Mouse (Mus musculus) B cell, adult (primary cell): ENCODE measurements around the gene Olfr497. TPM values are rescaled to one million over a fixed set of nuclear protein-coding genes. Genes with fewer than 3 reads are reported as not detected.

Experiments used
- total RNA-seq: library from RNA; stranded (reverse); gene quantifications from 4 replicates; pipeline ENCODE4 v1.2.4, GENCODE M21; 2023; ENCODE audit not compliant: inconsistent age

Olfr497 gene
- not detected in 4 replicates for total RNA-seq

DNA sequence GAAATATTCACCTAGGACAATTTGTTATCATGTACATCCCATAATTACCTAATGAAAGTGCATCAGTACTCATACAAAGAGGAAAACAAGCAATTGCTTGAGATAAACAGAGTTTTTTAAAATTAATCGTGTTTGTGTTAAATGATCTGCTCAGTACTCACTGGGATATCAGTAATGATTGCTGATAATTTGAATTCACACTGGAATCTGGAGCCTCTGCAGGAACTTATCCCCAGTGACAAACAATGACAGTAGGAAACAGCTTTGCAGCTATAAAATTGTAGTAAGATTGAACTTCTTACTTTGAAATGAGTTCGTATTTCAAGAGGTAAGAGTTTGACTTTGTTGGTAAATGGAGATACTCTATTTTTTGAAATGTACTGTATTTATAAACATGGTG is at the start of gene Olfr497:
Olfr497 (plus strand) TSS at position 301 of the 400 bp plus-strand sequence.

DNA sequence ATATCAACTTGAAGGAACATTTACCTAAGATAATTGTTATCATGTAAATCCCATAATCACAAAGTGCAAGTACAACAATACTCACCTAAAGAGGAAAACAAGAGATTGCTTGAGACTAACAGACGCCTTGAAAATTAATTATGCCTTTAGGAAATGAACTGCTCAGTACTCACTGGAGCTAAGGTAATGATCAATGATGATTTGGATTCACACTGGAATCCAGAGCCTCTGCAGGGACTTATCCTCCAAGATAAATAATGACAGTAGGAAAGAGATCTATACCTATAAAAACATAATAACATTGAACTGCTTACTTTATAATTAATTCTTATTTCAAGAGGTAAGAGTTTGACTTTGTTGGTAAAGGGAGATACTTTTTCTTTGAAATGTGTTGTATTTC is 27.4 kb upstream of the Olfr497 start, which contains the start of gene Olfr495:
Olfr495 (plus strand) TSS at position 301 of the 400 bp plus-strand sequence.

DNA sequence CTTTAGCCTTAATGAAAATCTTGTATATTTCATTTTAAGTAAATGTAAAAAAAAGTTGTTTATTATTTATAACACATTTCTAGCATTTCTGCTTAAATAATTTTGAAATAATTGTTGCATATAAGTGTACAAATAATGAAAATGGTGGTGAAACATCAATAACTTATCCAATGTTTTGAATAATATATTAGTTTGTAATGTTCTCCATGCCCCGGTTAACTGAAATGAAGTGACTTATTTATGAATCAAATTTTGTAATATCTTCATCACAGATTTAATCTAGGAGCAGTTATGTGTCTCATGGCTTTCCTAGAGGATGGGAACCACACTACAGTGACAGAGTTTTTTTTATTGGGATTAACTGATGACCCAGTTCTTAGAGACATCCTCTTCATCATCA is 44.8 kb downstream of the Olfr497 start, which contains the start of gene Olfr498:
Olfr498 (plus strand) TSS at position 301 of the 400 bp plus-strand sequence.

Other genes with a start within 250 kb of the Olfr497 start
- not detected in 4 replicates for gene Olfr486, start 247.7 kb upstream of the Olfr497 start, total RNA-seq
- gene Olfr487, start 205.8 kb upstream of the Olfr497 start, total RNA-seq, result not detected in 4 replicates
- gene Olfr488, start 162.1 kb upstream of the Olfr497 start, total RNA-seq, result not detected in 4 replicates
- not detected in 4 replicates for gene Olfr490, start 131.5 kb upstream of the Olfr497 start, total RNA-seq
- not detected in 4 replicates for gene Olfr491, start 107.0 kb upstream of the Olfr497 start, total RNA-seq
- gene Olfr492, start 96.7 kb upstream of the Olfr497 start, total RNA-seq, result not detected in 4 replicates
- not detected in 4 replicates for gene Olfr493, start 73.4 kb upstream of the Olfr497 start, total RNA-seq
- gene Olfr494, start 55.1 kb upstream of the Olfr497 start, total RNA-seq, result not detected in 4 replicates
- not detected in 4 replicates for gene Olfr495, start 27.3 kb upstream of the Olfr497 start, total RNA-seq
- not detected in 4 replicates for gene Olfr498, start 44.9 kb downstream of the Olfr497 start, total RNA-seq
- gene Olfr502, start 104.6 kb downstream of the Olfr497 start, total RNA-seq, result not detected in 4 replicates
- gene Olfr503, start 124.1 kb downstream of the Olfr497 start, total RNA-seq, result not detected in 4 replicates
- not detected in 4 replicates for gene Olfr504, start 145.4 kb downstream of the Olfr497 start, total RNA-seq
- not detected in 4 replicates for gene Olfr506, start 190.4 kb downstream of the Olfr497 start, total RNA-seq
- gene Olfr507, start 201.4 kb downstream of the Olfr497 start, total RNA-seq, result not detected in 4 replicates
- not detected in 4 replicates for gene Olfr508, start 209.6 kb downstream of the Olfr497 start, total RNA-seq
- not detected in 4 replicates for gene Olfr509, start 231.5 kb downstream of the Olfr497 start, total RNA-seq
- not detected in 4 replicates for gene Olfr510, start 246.0 kb downstream of the Olfr497 start, total RNA-seq